Mouse (Mus musculus) T-cell, adult 66 days (primary cell): ENCODE measurements around the gene Olfr374. TPM values are rescaled to one million over a fixed set of nuclear protein-coding genes. Genes with fewer than 3 reads are reported as not detected.

ENCODE experiments used
- total RNA-seq, 2 experiments: library from RNA; stranded (reverse); gene quantifications; 3 replicates in 1 of 2; 4 replicates in 1 of 2; pipeline ENCODE4 v1.2.4; 2023

Gene Olfr374
- total RNA-seq, result under 1 TPM; 0.15 to 0.59 TPM

GRCm38 (mm10) chr8:72106740-72107139 is at the start of gene Olfr374:
Gene Olfr374 (plus strand): TSS chr8:72107040.

GRCm38 (mm10) chr8:72082877-72083276 is 24.0 kb upstream of the Olfr374 start, which contains the start of gene Olfr373:
Gene Olfr373 (plus strand): TSS chr8:72083177.

DNA sequence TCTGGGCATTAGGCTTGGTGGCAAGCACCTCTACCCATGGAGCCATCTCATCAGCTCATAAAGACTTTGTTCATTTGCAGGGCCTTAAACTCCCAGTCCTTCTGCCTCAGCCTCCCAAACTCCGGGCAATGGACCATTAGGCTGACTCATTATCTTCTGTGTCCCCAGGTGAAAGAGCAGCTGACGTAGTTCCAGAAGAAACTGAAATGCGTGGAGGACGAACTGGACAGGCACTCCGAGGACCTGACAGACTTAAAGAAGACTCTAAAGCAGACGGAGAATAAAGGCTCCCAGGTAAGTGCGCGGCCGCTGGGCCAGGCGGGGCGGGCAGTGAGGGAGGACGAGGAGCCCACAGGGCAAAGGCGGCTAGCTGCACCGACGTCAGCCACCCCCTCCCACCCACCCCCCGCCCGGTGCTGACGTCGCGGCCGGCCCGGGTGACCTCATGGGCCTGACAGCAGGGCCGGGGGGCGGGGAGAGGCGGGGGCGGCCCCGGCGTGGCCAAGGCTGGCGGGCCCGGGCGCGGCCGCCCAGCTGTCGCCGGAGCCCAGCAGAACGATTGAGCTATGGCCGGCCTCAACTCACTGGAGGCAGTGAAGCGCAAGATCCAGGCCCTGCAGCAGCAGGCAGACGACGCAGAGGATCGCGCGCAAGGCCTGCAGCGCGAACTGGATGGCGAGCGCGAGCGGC is 28.1 kb downstream of the Olfr374 start, which contains the start of gene Tpm4:
Tpm4 (plus strand) TSS at position 220 of the 690 bp plus-strand sequence.

DNA sequence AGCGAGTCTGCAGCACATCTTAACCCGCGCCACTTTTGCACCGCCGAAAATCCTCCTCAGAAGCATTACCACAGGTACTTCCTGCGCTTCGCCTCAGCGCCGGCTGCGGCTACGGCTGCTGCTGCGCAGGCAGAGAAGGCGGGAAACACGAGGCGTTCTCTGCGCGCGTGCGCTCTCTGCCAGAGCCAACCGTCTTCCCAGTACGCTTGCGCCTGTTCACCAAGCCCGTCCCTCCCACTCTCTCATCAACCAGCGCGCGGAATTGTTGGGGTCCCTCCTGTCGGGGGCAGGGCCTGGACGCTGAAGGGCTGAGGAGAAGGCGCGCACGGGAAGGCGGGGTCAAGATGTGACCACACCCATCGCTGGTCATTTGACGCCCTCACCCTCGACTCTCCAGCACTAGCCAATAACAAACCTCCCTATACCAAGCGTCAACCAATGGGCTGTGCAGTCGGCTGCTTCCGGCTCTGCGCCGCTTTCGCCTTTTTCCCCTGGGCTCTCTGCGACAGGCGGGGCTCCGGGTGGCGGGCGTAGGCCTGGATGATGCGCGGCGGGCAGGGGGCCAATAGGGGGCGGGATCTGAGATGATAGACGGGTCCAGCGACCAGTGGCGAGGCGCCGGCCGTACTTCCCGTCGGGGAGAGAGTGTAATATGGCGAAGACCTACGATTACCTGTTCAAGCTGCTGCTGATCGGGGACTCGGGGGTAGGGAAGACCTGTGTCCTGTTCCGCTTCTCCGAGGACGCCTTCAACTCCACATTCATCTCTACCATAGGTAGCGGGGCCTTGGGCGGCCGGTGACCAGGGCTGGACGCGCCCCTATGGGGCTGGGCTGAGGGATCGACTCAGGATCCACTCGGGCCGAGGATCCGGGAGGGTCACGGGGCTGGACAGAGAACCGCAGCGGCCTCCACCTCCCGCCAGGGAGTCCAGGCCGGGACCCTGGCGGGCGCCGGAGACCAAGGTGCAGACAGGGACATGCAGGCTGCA is 54.2 kb downstream of the Olfr374 start, which contains the start of gene Rab8a:
Rab8a (plus strand) TSS at position 494 of the 991 bp plus-strand sequence.

Other genes starting within 250 kb of the Olfr374 start
- 10 to 100 TPM; 11.8 to 15.9 TPM for gene Zfp709, start 225.0 kb upstream of the Olfr374 start, total RNA-seq
- gene Zfp882, start 198.4 kb upstream of the Olfr374 start, total RNA-seq, result 10 to 100 TPM; 10.7 to 12.8 TPM
- gene Zfp617, start 198.4 kb upstream of the Olfr374 start, total RNA-seq, result 10 to 100 TPM in 1 of 2 experiments, 1 to 10 TPM in 1; 9.0 to 11.0 TPM
- 10 to 100 TPM; 13.3 to 18.5 TPM for gene Zfp961, start 156.0 kb upstream of the Olfr374 start, total RNA-seq
- gene Cyp4f18, start 97.4 kb upstream of the Olfr374 start, total RNA-seq, result 1 to 10 TPM; 1.3 to 1.9 TPM
- gene Olfr372, start 65.8 kb upstream of the Olfr374 start, total RNA-seq, result not detected
- under 1 TPM; 0.26 to 0.53 TPM for gene Olfr373, start 23.9 kb upstream of the Olfr374 start, total RNA-seq
- gene Tpm4, start 27.9 kb downstream of the Olfr374 start, total RNA-seq, result 100 to 1,000 TPM; 140 to 169 TPM
- gene Rab8a, start 54.2 kb downstream of the Olfr374 start, total RNA-seq, result 100 to 1,000 TPM; 141 to 173 TPM
- gene Hsh2d, start 82.6 kb downstream of the Olfr374 start, total RNA-seq, result 10 to 100 TPM; 18.3 to 20.0 TPM
- 1 to 10 TPM in 1 of 2 experiments, not detected in 1; 1.5 TPM for gene Cib3, start 105.8 kb downstream of the Olfr374 start, total RNA-seq
- not detected for gene Gm11034, start 106.6 kb downstream of the Olfr374 start, total RNA-seq
- gene Fam32a, start 112.7 kb downstream of the Olfr374 start, total RNA-seq, result 10 to 100 TPM; 54.1 to 54.9 TPM
- 100 to 1,000 TPM; 117 to 124 TPM for gene Ap1m1, start 133.0 kb downstream of the Olfr374 start, total RNA-seq
- gene Gm10282, start 198.2 kb downstream of the Olfr374 start, total RNA-seq, result 10 to 100 TPM; 15.0 to 16.2 TPM
- gene Klf2, start 212.0 kb downstream of the Olfr374 start, total RNA-seq, result 1,000 to 10,000 TPM in 1 of 2 experiments, 100 to 1,000 TPM in 1; 952 to 1,053 TPM